Mouse (Mus musculus): ENCODE results near the gene Gm20695.

- peak; percentile 17; the same call in 1 of the 2 replicates for TF ChIP-seq CTCF (IDR thresholded peaks at IDR 0.05; ENCODE audit: extremely low read depth, insufficient read length, insufficient replicate concordance, low read depth, low read length)
- TF ChIP-seq POLR2A (IDR thresholded peaks at IDR 0.05; ENCODE audit: low read depth, low read length) = peak; percentile 50; the same call in 1 of the 2 replicates
Measured at GRCm38 (mm10) chr16:3884201-3885064, at the start of gene Gm20695, which contains the start of gene Zfp597.
